Mouse (Mus musculus) cerebellum, adult 9-10 months (tissue): ENCODE data around the gene Fga.
A peak's percentile ranks its signal among the peaks of the same experiment; 100 is the strongest.

Experiments
- DNase-seq: peaks from one replicate; pipeline ENCODE4 v3.0.0; 2022

Fga gene

GRCm38 (mm10) chr3:83030331-83030730 is 4.5 kb downstream of the Fga start:
- no peak for DNase-seq

GRCm38 (mm10) chr3:83032746-83033308 is 7.0 kb downstream of the Fga start:
- no peak for DNase-seq

DNA sequence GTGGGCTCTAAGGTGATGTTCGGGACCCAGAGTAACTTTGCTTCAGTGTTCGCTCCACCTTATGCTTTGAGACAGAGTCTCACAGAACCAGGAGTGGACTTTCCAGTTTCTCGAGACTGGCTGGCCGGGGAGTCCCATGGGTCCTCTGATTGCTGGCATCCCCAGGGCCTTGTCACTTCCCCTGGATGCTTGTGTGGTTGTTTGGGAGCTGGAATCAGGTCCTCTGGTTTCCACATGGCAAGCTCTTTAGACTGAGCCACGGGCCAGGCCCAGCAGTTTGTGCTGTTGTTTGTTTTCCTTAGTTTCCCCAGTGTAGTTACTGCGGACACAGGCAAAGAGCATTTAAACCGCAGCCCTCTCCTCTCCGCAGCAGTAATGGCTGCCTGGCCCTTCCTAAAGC is 7.9 kb downstream of the Fga start:
- no peak for DNase-seq

DNA sequence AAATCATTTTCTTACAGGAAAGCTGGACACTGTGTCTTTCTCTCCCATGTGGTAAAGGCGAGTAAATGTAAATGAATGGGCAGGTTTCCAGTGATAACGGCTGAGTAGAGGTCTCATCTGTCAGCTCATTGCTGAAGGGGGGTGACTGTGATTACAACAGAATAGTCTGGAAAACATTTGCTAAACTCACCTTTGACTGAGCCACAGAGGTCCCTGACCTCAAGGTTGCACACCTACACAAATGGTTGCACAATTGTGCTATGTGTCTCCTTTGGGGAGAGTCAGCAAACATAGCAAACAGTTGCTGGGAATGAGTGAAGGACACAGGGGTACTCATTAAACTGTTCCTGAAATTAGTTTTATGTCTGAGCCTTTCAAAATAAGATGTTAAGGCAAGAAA is 13.0 kb downstream of the Fga start:
- no peak for DNase-seq

DNA sequence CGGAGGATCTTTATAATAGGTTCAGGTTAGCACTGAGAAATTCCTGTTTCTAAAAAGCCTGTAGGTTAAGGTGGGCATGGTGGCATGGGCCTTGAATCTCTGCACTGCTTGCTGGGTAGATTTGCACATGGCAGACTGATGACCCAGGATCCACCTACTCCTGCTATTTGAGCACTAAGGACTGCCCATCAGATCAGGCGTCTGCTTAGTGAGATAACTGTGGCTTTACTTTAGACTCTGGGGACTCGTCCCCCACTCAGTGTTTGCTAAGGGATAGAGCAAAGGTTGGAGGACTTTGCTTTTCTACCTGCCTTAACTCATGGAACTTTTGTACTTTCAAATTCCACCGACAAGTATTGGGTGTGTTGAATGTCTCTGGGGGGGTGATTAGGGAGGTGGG is 13.8 kb downstream of the Fga start:
- no peak for DNase-seq

GRCm38 (mm10) chr3:83042451-83042850 is 16.6 kb downstream of the Fga start:
- no peak for DNase-seq

GRCm38 (mm10) chr3:83046649-83047048 is 20.8 kb downstream of the Fga start:
- DNase-seq, result no peak

GRCm38 (mm10) chr3:83049680-83050079 is 23.8 kb downstream of the Fga start, which contains the start of gene Fgb:
Gene Fgb (minus strand): TSS chr3:83049863.
- no peak for DNase-seq

GRCm38 (mm10) chr3:83050661-83051060 is 24.8 kb downstream of the Fga start:
- no peak for DNase-seq

DNA sequence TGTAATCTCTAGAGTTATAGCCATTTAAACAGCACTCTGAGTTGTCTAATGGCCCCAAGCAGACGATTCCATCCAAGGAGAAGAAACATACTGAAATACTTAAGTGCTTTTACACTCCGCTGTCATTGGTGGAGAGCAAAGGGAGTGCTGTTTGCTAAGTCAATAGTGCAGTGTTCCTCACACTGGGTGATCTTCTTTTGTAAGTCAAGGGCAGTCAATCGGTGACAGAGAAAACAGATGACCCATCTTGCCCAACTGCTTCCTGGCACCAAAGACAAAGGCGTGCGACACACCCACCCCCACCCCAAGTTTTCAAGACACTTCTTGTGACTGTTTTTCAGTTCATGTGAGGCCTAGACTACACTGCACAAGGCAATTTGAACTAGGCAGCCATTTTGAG is 26.2 kb downstream of the Fga start:
- DNase-seq, result no peak

GRCm38 (mm10) chr3:83053126-83053525 is 27.2 kb downstream of the Fga start:
- peak; percentile 11 for DNase-seq

GRCm38 (mm10) chr3:83053758-83054157 is 27.9 kb downstream of the Fga start:
- DNase-seq, result peak; percentile 38

GRCm38 (mm10) chr3:83054759-83055158 is 28.9 kb downstream of the Fga start:
- DNase-seq, result no peak

DNA sequence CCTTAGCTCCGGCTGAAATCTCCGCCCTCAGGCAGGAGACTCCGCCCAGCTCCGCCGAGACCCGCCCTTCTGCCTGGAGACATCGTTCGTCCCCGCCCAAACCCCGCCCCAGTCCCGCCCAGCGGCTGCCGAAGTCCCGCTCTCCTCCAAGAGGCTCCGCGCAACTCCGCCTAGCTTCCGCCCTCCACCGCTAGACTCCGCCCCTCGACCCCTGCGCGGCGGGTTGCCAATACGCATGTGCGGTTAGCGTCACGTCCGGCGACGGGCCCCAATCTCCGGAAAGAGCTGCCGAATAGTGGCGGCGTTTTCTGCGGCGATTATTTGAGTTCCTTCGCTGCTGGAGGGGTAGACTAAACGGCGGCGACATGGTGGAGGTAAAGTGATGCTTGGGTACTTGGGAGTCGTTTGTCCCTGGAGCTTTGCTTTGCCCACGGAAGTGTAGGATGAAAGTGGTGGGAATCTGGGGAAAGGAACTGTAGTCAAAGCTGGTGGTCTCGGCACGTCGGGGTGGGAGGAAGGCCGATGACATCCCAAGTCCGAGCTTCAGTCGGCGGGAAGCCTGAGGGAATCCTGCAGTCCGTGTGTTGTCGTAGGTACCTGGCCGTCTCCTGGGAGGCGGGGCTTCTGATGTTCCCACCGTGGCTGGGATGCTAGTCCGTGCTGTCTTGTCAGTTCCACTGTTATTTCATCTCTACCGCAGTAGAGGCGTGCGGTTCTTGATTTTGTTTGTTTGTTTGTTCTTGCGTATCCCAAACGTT is 29.6 kb downstream of the Fga start, which contains the start of gene Plrg1:
Plrg1 (plus strand) TSS at position 242 of the 758 bp plus-strand sequence.
- DNase-seq, result peak; percentile 98

GRCm38 (mm10) chr3:83057046-83057445 is 31.2 kb downstream of the Fga start:
- DNase-seq, result no peak

GRCm38 (mm10) chr3:83067920-83068319 is 42.0 kb downstream of the Fga start:
- no peak for DNase-seq

DNA sequence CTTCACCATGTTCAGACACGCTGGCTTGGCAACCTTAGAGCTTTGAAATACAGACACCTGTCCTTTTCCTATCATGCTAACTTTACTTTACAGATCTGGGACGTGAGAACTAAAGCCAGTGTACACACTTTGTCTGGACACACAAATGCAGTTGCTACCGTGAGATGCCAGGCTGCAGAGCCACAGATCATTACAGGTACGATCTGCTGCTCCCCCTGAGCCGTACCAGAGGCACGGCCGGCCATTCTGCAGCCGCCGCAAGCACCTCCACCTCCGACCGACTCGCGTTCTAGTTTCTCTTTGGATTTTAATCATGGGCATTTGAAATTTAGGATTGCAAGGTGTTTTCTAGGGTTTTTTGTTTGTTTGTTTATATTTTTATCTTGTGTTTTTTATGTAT is 43.0 kb downstream of the Fga start:
- no peak for DNase-seq

GRCm38 (mm10) chr3:83070231-83070630 is 44.4 kb downstream of the Fga start:
- no peak for DNase-seq

- DNase-seq, result no peak
Observed at GRCm38 (mm10) chr3:83076563-83076962, 50.7 kb downstream of the Fga start.

- DNase-seq, result peak; percentile 43
Observed at GRCm38 (mm10) chr3:83080567-83081055, 54.7 kb downstream of the Fga start.
